Mouse (Mus musculus): ENCODE data around the gene Slx4. TPM values are rescaled to one million over a fixed set of nuclear protein-coding genes. Genes with fewer than 3 reads are reported as not detected.

Gene Slx4
- polyA plus RNA-seq, 1 experiment from 2014 or later: 23.5 TPM

- ATAC-seq (replicated peaks; ENCODE audit: low FRiP score, low TSS enrichment, low read depth) (no peak), DNase-seq (ENCODE audit: low spot score) (no peak)
- 82% methylated on average over 3 of the region's 3 CpGs for WGBS
- Histone ChIP-seq H3K36me3 (ENCODE audit: control insufficient read depth, insufficient read depth, low read length) (peaks cover 19% of the 10 kb centered on the region), H3K4me2 (ENCODE audit: low read length) (no peak overlapping the region), H3K27me3 (replicated peaks; ENCODE audit: control insufficient read depth, insufficient read depth, low read length) (no peaks in the 10 kb centered on the region), H3K9me3 (ENCODE audit: control insufficient read depth, low read length) (no peaks in the 10 kb centered on the region), H3K4me3 (ENCODE audit: low read depth, low read length) (no peak overlapping the region), H3K27ac (ENCODE audit: low read depth) (no peak overlapping the region), H3K4me1 (replicated peaks; ENCODE audit: control insufficient read depth, insufficient read depth, low read length) (no peaks in the 10 kb centered on the region), H3K9ac (ENCODE audit: low read length) (no peak overlapping the region)
Measured at GRCm38 (mm10) chr16:4034476-4034875, 30.9 kb upstream of the Slx4 start.

DNA sequence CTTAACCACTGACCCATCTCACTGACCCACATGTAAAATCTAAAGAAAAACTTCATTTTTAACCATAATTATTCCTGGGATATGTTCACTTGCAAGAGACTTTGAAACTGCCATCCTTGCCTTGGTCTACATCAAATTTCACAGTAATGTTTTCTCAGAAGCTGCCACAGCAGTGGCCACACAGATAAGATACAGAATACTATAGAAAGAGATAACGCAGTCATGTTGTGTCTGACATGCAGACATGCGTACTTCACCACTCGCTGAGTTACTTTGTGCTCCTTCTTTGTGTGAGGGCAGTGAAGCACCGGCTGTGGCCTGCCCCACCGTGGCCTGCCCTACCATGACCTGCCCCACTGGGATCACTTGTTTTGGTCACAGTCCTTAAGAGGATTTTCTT is 30.4 kb upstream of the Slx4 start:
- no peak overlapping the region for H3K9ac ChIP-seq (ENCODE audit: low read length)
- no peak overlapping the region for H3K4me3 ChIP-seq (ENCODE audit: low read depth, low read length)
- no peak for DNase-seq (ENCODE audit: low spot score)
- H3K27me3 ChIP-seq (replicated peaks; ENCODE audit: control insufficient read depth, insufficient read depth, low read length): no peaks in the 10 kb centered on the region
- no peak overlapping the region for H3K4me2 ChIP-seq (ENCODE audit: low read length)
- H3K9me3 ChIP-seq (ENCODE audit: control insufficient read depth, low read length): no peaks in the 10 kb centered on the region
- H3K4me1 ChIP-seq (replicated peaks; ENCODE audit: control insufficient read depth, insufficient read depth, low read length): no peaks in the 10 kb centered on the region
- H3K27ac ChIP-seq (ENCODE audit: low read depth): no peak overlapping the region
- ATAC-seq (replicated peaks; ENCODE audit: low FRiP score, low TSS enrichment, low read depth): no peak
- WGBS: 81% methylated on average over 5 of the region's 5 CpGs
- H3K36me3 ChIP-seq (ENCODE audit: control insufficient read depth, insufficient read depth, low read length): peaks cover 14% of the 10 kb centered on the region

GRCm38 (mm10) chr16:4032341-4032748 is 28.8 kb upstream of the Slx4 start:
- no peaks in the 10 kb centered on the region for H3K27me3 ChIP-seq (replicated peaks; ENCODE audit: control insufficient read depth, insufficient read depth, low read length)
- ATAC-seq (replicated peaks; ENCODE audit: low FRiP score, low TSS enrichment, low read depth) (no peak), DNase-seq (ENCODE audit: low spot score) (no peak)
- H3K4me1 ChIP-seq (replicated peaks; ENCODE audit: control insufficient read depth, insufficient read depth, low read length): no peaks in the 10 kb centered on the region
- no peaks in the 10 kb centered on the region for H3K36me3 ChIP-seq (ENCODE audit: control insufficient read depth, insufficient read depth, low read length)
- WGBS: 82% methylated on average over 6 of the region's 6 CpGs
- H3K27ac ChIP-seq (ENCODE audit: low read depth): no peak overlapping the region
- H3K9me3 ChIP-seq (ENCODE audit: control insufficient read depth, low read length): no peaks in the 10 kb centered on the region
- no peak overlapping the region for H3K4me2 ChIP-seq (ENCODE audit: low read length)
- H3K9ac ChIP-seq (ENCODE audit: low read length): no peak overlapping the region
- H3K4me3 ChIP-seq (ENCODE audit: low read depth, low read length): no peak overlapping the region

GRCm38 (mm10) chr16:4031441-4032274 is 28.1 kb upstream of the Slx4 start:
- no peaks in the 10 kb centered on the region for H3K27me3 ChIP-seq (replicated peaks; ENCODE audit: control insufficient read depth, insufficient read depth, low read length)
- H3K36me3 ChIP-seq (ENCODE audit: control insufficient read depth, insufficient read depth, low read length): no peaks in the 10 kb centered on the region
- no peak for DNase-seq (ENCODE audit: low spot score)
- H3K4me2 ChIP-seq (ENCODE audit: low read length): no peak overlapping the region
- no peaks in the 10 kb centered on the region for H3K4me1 ChIP-seq (replicated peaks; ENCODE audit: control insufficient read depth, insufficient read depth, low read length)
- H3K9ac ChIP-seq (ENCODE audit: low read length): no peak overlapping the region
- H3K4me3 ChIP-seq (ENCODE audit: low read depth, low read length): no peak overlapping the region
- WGBS: 53% methylated on average over 4 of the region's 6 CpGs
- no peaks in the 10 kb centered on the region for H3K9me3 ChIP-seq (ENCODE audit: control insufficient read depth, low read length)
- ATAC-seq (replicated peaks; ENCODE audit: low FRiP score, low TSS enrichment, low read depth): no peak
- no peak overlapping the region for H3K27ac ChIP-seq (ENCODE audit: low read depth)

DNA sequence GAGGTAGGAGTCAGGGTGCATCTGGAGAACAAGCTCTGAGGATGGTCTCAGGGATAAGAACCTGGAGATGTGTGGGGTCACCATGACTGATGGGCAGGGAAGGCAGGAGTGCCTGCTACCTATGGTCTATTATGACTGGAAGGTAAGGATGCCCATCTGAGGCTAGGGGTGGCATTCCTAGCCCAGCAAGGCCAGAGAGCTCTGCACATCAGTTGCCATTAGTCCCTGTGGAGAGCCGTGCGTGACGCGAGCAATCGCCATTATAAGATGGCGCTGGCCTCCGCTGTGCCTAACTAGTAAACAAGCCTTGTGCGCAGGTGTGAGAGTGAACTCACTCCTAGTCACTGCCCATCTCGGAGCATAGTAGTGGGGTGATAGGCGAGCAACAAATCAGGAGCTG is 26.9 kb upstream of the Slx4 start:
- H3K36me3 ChIP-seq (ENCODE audit: control insufficient read depth, insufficient read depth, low read length): no peaks in the 10 kb centered on the region
- H3K4me1 ChIP-seq (replicated peaks; ENCODE audit: control insufficient read depth, insufficient read depth, low read length): no peaks in the 10 kb centered on the region
- DNase-seq (ENCODE audit: low spot score): no peak
- no peak overlapping the region for H3K4me2 ChIP-seq (ENCODE audit: low read length)
- WGBS: 94% methylated on average over 10 of the region's 10 CpGs
- H3K9me3 ChIP-seq (ENCODE audit: control insufficient read depth, low read length): no peaks in the 10 kb centered on the region
- H3K9ac ChIP-seq (ENCODE audit: low read length): no peak overlapping the region
- no peaks in the 10 kb centered on the region for H3K27me3 ChIP-seq (replicated peaks; ENCODE audit: control insufficient read depth, insufficient read depth, low read length)
- ATAC-seq (replicated peaks; ENCODE audit: low FRiP score, low TSS enrichment, low read depth): no peak
- H3K27ac ChIP-seq (ENCODE audit: low read depth): no peak overlapping the region
- H3K4me3 ChIP-seq (ENCODE audit: low read depth, low read length): no peak overlapping the region

DNA sequence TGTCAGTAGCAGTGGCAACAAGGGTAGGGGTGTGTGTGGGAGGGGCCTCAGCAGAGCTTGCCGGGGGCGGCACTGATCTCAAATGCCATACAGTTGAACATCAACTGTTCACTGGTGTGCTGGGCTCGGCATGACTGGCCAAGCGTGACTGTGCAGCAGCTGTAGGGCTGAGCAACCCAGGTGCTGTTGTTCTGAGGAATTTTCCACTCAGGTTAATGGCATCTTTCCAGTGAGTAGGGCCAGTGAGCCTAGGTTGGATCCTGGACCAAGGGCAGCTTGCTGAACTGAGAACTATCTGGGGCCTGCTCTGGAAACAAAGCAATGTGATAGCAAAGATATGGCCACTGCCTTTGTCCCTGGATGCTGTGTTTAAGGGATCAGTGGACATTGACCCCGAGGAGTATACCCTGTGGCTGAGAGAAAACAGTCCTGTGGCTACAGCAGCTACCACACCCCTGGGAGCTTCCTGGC is 25.8 kb upstream of the Slx4 start:
- Histone ChIP-seq H3K36me3 (ENCODE audit: control insufficient read depth, insufficient read depth, low read length) (no peaks in the 10 kb centered on the region), H3K9me3 (ENCODE audit: control insufficient read depth, low read length) (no peaks in the 10 kb centered on the region), H3K9ac (ENCODE audit: low read length) (no peak overlapping the region), H3K27ac (ENCODE audit: low read depth) (no peak overlapping the region), H3K4me1 (replicated peaks; ENCODE audit: control insufficient read depth, insufficient read depth, low read length) (no peaks in the 10 kb centered on the region), H3K4me3 (ENCODE audit: low read depth, low read length) (no peak overlapping the region), H3K27me3 (replicated peaks; ENCODE audit: control insufficient read depth, insufficient read depth, low read length) (no peaks in the 10 kb centered on the region), H3K4me2 (ENCODE audit: low read length) (no peak overlapping the region)
- ATAC-seq (replicated peaks; ENCODE audit: low FRiP score, low TSS enrichment, low read depth): no peak
- WGBS: 86% methylated on average over 5 of the region's 5 CpGs
- no peak for DNase-seq (ENCODE audit: low spot score)

- Histone ChIP-seq H3K27ac (ENCODE audit: low read depth) (no peak overlapping the region), H3K4me3 (ENCODE audit: low read depth, low read length) (no peak overlapping the region), H3K4me1 (replicated peaks; ENCODE audit: control insufficient read depth, insufficient read depth, low read length) (no peaks in the 10 kb centered on the region), H3K27me3 (replicated peaks; ENCODE audit: control insufficient read depth, insufficient read depth, low read length) (no peaks in the 10 kb centered on the region), H3K4me2 (ENCODE audit: low read length) (no peak overlapping the region), H3K9me3 (ENCODE audit: control insufficient read depth, low read length) (no peaks in the 10 kb centered on the region), H3K36me3 (ENCODE audit: control insufficient read depth, insufficient read depth, low read length) (no peaks in the 10 kb centered on the region), H3K9ac (ENCODE audit: low read length) (no peak overlapping the region)
- 81% methylated on average over 3 of the region's 3 CpGs for WGBS
- ATAC-seq (replicated peaks; ENCODE audit: low FRiP score, low TSS enrichment, low read depth) (no peak), DNase-seq (ENCODE audit: low spot score) (no peak)
Measured at GRCm38 (mm10) chr16:4027211-4027610, 23.6 kb upstream of the Slx4 start.

DNA sequence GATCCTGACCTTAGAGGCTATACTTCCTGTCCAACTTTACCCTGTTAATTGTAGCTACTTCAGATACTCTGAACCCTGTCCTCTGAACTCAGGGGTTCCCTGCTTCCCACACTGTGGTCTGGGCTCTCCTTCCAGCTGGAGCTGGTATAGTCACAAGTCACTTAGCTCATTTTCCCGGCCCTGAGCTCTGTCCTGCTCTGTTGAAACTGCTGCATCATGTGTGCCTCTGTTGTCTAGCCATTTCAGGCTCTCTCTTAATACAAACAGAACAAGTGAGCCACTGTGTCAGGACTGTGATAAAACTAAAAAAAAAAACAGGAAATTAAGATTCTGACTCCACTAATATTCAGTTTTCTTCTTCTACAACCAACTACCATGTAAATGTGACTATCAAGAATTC is 23.1 kb upstream of the Slx4 start:
- Histone ChIP-seq H3K4me1 (replicated peaks; ENCODE audit: control insufficient read depth, insufficient read depth, low read length) (no peaks in the 10 kb centered on the region), H3K27me3 (replicated peaks; ENCODE audit: control insufficient read depth, insufficient read depth, low read length) (no peaks in the 10 kb centered on the region), H3K27ac (ENCODE audit: low read depth) (no peak overlapping the region), H3K9me3 (ENCODE audit: control insufficient read depth, low read length) (no peaks in the 10 kb centered on the region), H3K4me2 (ENCODE audit: low read length) (no peak overlapping the region), H3K4me3 (ENCODE audit: low read depth, low read length) (no peak overlapping the region), H3K9ac (ENCODE audit: low read length) (no peak overlapping the region), H3K36me3 (ENCODE audit: control insufficient read depth, insufficient read depth, low read length) (no peaks in the 10 kb centered on the region)
- no peak for DNase-seq (ENCODE audit: low spot score)
- WGBS: 56% methylated on average over 1 of the region's 1 CpGs
- ATAC-seq (replicated peaks; ENCODE audit: low FRiP score, low TSS enrichment, low read depth): no peak

- Histone ChIP-seq H3K4me1 (replicated peaks; ENCODE audit: control insufficient read depth, insufficient read depth, low read length) (no peaks in the 10 kb centered on the region), H3K27me3 (replicated peaks; ENCODE audit: control insufficient read depth, insufficient read depth, low read length) (no peaks in the 10 kb centered on the region), H3K4me3 (ENCODE audit: low read depth, low read length) (no peak overlapping the region), H3K4me2 (ENCODE audit: low read length) (no peak overlapping the region), H3K36me3 (ENCODE audit: control insufficient read depth, insufficient read depth, low read length) (no peaks in the 10 kb centered on the region), H3K9me3 (ENCODE audit: control insufficient read depth, low read length) (no peaks in the 10 kb centered on the region), H3K9ac (ENCODE audit: low read length) (no peak overlapping the region), H3K27ac (ENCODE audit: low read depth) (no peak overlapping the region)
- WGBS: 73% methylated on average over 4 of the region's 4 CpGs
- DNase-seq (ENCODE audit: low spot score): no peak
- ATAC-seq (replicated peaks; ENCODE audit: low FRiP score, low TSS enrichment, low read depth): no peak
Measured at GRCm38 (mm10) chr16:4022719-4023118, 19.1 kb upstream of the Slx4 start.
